Mouse (Mus musculus): ENCODE measurements around the gene Sgsh. TPM values are rescaled to one million over a fixed set of nuclear protein-coding genes. Genes with fewer than 3 reads are reported as not detected.

Sgsh gene
- total RNA-seq, 2 experiments from 2014 or later: 3.1 to 3.3 TPM

DNA sequence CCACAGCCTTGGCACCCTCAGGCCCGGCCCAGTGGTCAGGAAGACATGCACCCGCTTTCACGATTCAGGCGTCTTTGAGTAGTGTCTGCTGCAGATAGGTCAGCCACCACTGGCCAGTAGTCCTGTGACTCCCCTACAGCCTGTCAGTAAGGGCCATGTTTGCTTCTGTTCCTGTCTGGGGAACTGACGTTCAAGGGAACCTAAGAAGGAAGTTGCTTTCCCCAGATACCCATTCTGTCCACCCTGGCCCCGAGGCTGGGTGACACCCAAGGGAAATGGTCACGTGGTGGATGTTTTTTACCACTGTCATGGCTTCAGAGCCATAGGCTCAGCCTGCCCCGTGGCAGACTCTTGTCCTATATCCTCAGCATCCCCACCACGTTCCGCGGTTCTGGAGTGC, 22.0 kb upstream of the Sgsh start:
- DNase-seq: no peak

DNA sequence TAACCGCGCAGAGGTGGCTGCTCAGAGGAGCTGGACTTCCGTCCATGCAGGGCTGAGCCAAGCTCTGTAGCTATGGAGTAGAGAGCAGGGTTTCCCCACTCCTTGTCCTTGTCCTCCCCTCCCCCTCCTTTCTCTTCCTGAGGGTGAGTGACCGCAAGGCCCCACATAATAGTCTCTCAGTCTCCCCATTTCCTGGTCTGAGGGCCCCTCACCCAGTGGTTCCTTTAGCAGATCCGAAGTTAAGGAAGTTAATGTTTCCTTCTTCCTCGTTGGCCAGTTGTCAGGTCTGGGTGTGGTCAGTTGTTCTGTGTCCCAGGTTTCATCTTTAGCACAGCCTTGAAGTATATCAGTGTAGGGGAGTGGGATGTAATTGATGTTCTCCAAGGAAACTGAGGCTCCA, 20.1 kb upstream of the Sgsh start:
- DNase-seq: no peak

DNA sequence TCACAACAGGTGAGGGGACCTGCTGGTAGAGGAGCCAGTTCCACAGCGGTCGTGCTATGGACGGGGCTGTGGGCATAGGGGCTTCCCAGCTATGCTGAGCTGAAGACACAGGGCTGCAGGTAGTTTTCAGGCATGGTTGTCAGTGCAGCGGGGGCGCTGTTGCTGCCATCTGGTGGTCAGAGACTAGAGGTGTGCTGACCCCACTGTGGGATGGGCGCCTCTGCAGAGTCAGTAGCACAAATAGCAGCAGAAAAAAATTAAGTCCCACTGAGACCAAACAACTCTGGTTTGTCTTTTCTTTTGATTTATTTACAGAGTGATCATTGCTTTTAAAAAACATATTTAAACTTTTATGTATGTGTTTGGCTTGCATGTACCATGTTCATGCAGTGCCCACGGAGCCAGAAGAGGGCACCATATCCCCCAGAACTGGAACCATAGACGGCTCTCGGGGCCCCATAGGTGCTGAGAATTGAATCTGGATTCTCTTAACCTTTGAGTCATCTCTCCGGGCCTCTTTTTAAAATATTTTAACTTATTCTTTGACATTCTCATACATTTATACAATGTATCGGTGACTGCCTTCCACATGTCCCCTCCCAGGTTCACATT, 8.3 kb upstream of the Sgsh start:
- peak; percentile 39 for DNase-seq

DNA sequence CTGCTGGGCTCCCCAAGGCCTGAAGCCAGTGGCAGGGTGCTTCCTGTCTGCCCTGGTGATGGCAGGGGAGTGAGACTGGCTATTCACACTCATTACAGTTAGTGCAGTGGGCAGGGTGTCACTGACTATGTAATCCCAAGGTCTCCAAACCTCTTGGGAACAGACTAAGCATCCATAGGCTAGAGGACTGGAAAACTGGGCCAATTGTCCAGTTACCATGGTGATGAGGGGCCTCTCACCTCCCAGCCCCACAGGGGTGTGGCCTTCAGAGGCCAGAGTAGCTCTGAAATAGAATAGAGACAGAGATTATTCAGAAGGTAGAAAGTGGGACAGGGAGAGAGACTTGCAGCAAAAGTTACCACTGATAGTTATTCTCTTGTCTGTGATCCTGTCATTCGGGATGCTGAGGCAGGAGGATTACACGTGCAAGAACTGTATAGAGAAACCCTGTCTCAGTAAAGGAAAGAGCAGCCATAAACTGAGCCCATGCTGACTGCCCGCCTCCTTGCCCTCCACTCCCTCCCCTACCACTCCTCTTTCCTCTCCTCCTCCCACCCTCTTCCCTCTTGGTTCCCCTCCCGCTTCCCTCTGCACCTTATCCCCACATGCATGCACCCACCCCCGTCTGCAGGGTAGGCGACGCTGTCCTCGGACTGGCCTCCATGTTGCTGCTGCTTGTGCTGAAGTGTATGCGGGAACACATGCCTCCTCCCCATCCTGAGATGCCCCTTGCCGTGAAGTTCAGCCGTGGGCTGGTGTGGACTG, 7.6 kb upstream of the Sgsh start:
- no peak for DNase-seq

DNA sequence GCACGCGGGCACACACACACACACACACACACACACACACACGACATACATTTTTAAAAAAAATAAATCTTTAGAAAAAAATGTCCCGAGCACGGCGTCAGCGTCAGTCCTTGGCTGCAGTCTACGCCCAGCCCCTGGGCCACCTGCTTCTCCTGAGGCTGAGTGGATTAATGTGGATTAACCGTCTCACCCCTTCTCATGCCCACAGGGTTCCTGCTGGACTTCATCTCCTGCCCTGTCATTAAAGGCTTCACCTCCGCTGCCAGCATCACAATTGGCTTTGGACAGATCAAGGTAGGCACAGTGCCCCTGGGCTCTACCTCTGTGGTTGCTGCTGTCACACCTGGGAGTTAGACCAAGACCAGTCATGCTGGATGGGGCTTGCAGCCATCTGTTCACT, 3.8 kb upstream of the Sgsh start:
- DNase-seq: no peak

DNA sequence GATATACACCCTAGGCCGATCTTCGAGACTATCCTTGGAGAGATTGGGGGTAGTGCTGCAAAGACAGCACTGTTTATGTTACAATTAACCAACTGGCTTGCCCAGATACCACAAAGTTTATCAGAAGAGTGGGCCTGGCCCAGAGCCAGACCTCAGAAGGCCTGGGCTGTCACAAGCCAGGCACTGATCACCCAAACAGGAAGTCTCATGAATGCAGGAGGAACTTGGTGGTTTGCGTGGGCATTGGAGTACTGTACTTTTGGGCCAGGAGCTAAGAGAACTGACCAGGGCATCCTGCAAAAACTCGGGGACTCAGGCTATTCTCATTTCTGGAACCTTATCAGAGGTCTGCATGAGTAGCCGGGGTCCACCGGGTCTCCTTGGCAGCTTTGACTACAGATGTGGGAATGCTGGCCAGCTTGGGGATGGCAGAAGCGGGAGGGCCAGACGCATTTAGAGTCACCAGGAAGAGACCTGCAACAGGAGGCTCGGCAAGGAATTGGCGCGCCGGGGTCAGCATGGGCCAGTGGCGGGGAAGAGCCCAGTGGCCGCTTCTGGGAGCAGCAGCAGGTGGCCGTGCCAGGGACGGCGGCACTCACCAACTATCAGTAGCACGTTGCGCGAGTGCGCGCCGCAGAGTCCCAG, 416 bp downstream of the Sgsh start:
- DNase-seq: peak; percentile 51

DNA sequence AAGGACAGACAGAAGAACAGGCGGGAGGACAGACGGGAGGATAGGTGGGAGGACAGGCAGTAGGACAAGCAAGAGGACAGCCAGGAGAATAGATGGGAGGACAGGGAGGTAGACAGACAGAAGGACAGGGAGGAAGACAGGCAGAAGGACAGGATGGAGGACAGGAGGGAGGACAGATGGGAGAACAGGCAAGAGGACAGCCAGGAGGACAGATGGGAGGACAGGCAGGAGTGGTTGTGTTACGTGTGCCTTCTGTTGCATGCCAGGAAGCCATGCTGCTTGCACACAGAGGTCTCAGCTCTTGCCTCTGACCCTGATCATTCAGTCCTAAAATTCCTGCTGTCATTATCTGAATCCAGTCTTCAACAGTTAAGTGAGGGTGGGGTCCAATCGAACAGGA, 1.4 kb downstream of the Sgsh start:
- DNase-seq: no peak

DNA sequence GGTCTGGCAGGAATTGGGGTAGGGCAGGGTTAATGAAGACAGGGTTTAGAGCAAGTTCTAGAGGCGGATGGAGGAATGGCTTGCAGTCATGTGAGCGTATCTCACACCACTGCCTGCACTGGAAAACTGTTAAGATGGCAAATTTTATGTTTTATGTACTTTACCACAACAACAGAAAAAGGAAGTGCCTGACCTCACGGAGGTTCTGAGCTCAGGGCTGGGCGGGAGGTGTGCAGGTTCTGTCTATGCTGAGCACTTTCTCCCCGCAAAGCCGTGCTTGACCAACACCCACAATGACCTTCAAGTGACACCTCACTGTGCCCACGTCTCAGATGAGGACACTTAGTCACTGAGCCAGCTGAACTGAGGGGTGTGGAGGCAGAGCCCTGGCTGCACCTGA, 3.2 kb downstream of the Sgsh start:
- no peak for DNase-seq

DNA sequence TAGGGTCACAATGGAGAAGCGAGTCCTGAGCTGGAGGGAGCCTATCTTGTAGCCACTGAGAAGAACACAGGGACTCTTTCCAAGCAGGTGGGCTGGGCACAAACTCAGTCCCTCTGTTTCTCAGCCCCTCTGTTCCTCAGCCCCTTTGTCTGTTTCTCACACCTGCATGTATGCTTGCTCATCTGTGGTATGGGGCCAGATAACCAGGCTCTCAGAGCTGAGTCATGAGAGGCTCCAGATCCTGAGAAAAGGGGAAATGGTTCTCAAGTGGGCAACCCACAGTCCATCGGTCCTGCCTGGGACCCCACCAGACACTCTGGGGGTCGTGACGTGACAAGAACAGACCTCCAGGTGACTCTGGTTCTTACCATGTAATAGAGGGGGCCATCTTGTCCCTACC, 8.2 kb downstream of the Sgsh start:
- DNase-seq: no peak

DNA sequence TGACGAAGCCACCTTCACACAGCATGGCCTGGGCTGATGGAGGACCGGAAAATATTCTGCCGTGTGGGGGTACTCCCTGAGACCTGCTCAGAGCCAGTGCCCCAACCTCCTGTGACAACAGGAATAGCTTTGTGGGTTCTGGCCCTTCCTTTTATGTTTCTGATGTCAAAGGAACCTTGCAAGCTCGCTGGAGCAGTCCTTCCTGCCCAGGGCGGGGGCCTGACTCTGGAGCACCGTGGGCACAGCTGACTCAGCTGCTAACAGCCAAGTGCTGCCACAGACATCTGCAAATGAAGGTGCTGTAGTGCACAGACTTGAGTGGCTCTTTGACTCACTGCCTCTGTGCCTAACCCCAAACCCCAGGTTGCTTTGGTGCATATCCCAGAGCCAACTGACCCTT, 10.5 kb downstream of the Sgsh start:
- DNase-seq: no peak

DNA sequence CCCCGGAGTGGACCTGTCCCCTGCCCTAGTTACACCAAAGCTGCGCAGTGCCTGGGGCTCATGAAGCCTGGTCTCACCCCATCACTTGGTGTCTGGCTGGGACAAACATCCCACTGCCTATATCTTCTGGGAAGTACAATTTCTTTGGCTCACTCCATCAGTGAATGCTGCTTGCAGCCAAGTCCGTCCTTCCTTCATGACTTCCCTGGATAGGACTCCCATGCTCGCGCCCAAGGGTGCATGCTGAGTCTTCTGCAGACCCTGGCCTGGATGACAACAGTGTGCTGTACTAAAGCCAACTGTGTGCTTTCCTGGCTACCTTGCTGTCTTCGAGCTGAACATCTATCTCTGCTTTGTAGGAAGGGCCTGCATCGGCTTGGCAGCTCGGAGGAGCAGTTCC, 11.2 kb downstream of the Sgsh start:
- no peak for DNase-seq

DNA sequence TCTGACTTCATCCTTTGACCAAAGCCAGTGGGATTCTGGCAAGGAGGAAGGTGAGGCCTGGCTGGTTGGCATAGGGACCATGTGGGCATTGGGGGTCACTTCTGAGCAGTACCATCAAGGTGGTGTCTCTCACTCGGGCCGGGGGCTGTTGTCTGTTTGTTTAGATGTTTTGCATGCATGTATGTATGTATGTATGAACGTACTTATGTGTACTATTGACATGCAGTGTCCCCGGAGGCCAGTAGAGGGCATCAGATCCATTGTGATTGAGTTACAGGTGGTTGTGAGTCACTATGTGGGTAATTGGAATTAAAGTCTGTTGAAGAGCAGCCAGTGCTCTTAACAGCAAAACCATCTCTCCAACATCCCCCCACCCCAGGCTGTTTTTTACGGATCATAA, 15.7 kb downstream of the Sgsh start:
- DNase-seq: no peak

DNA sequence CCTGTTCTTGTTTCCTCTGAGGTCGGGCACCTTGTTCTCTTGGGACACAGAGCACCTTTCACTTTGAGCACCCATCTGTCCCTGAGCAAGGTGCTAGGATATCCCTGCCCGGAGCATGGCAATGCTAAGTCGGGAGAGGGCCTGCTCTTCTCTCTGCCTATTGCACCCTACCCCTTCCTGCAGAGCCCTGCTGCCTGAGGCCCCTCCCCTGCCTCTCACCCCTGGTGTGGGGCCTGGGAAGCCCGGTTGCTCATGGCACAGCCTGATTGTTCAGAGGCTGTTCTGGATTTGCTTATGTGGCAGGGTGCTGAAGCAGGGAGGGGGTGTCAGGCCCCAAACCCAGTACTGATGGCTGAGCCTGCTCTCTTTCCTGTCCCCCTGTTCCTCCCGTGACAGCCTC, 16.2 kb downstream of the Sgsh start:
- no peak for DNase-seq

DNA sequence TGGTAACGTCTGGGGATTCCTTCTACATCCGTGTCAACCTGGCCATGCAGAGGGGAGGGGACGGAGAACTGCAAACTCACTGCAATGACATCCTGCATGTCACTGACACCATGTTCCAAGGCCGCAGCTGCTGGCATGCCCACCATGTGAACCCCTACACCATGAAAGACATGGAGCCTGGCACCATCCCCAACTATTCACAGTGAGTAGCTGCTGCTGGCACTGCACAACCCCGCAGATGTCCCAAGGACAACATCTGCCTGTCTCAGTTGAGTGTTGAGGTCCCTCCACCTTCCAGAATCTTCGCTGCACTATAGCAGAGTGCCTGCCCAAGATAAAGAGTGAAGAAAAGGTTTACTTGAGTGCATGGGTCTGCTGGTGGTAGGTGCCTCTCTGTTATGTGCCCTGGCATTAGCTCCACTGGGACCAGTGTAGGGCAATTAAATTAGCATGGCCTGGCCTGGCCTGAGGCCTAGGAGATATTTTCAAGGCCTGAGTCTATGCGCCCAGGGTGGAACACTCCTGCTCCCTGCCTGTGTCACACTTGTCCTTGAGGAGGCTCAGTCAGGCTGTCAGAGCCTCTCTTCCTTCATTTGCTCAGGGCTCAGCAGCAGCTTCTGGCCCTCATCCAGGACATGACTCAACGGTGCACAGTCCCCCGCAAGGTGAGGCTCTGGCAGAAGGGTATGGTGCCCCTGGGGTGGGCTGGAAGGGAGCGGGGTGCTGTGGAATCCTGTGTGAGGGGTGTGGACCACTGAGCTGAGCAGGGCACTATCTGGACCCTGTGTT, 16.9 kb downstream of the Sgsh start:
- no peak for DNase-seq

DNA sequence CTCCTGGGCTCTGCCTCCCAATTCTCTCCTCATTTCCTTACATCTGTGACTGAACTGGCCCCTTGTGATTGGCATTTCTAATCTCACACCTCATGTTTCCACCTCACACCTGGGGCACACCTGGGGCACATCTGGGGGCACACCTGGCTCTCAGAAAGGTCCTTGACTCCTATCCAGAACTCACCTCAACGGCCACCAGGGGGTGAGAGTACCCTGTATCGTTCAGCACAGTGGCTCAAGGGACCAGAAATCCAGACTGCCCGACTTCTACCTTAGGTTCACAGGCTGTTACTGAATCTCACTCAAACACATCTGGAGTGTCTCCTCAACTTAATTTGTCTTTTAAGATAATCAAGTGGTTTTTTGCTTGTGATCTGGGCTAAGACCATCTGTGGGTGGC, 23.4 kb downstream of the Sgsh start:
- DNase-seq: no peak

DNA sequence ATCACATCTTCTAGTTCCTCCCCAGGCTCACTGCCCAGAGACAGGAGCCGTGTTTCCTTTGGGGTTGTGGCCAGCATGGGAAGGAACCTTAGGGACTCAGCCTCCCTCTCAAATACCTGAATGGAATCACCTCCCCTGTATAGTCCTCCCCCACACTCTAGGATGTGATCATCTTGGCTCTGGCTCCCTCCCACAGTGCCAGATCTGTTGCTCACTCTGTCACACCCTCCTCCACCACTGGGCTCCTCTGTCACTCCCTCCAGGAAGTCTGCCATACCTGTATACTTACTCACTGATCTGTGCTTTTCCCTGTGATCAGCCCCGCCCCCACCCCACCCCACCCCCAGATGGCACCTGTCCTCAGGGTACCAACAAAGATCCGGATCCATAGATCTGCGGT, 24.7 kb downstream of the Sgsh start:
- no peak for DNase-seq

DNA sequence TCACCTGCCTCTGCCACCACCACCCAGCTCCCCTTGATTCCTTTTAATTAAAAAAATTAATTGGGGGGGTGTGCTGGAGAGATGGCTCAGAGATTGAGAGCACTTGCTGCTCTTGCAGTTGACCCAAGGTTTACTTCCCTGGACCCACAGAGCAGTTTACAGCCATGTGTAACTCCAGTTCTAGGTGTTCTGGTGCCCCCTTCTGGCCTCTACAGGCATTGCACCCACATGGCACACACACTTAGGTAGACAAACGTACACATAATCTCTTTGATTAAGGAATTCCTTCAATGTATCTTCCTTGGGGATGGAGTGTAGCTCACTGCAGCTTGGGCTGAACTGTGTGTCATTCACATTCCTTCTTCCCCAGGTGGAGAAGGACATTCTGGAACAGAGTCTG, 30.3 kb downstream of the Sgsh start:
- no peak for DNase-seq

DNA sequence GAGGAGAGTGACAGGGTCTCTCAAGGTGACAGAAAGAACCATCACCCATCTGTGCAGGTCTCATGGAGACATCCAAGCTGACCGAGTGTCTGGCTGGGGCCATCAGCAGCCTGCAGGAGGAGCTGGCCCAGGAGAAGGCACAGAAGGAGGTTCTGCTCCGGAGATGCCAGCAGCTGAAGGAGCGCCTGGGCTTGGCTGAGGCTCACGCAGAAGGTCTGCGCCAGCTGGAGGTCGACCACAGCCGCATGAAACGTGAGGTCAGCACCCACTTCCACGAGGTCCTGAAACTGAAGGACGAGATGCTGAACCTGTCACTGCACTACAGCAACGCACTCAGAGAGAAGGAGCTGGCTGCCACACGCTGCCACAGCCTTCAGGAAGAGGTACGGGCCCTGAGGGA, 32.8 kb downstream of the Sgsh start:
- no peak for DNase-seq

DNA sequence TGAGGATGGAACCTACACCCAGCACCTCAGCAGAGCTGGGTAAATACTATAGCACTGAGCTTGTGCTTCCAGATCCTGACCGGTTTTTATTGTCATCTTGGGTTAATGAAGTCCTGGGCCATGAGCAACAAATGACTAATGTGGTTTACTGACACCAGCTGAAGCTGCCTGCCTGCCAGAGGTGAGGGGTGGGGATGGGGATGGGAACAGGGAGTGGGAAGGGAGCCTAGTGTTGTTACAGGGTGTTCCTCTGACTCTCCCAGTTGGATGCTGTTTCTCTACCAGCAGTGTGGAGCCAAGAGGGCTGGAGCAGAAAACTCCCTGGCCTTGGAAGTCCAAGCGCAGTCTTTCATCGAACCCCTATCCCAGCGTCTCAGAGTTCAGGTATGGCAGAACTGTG, 38.6 kb downstream of the Sgsh start:
- peak; percentile 69 for DNase-seq

DNA sequence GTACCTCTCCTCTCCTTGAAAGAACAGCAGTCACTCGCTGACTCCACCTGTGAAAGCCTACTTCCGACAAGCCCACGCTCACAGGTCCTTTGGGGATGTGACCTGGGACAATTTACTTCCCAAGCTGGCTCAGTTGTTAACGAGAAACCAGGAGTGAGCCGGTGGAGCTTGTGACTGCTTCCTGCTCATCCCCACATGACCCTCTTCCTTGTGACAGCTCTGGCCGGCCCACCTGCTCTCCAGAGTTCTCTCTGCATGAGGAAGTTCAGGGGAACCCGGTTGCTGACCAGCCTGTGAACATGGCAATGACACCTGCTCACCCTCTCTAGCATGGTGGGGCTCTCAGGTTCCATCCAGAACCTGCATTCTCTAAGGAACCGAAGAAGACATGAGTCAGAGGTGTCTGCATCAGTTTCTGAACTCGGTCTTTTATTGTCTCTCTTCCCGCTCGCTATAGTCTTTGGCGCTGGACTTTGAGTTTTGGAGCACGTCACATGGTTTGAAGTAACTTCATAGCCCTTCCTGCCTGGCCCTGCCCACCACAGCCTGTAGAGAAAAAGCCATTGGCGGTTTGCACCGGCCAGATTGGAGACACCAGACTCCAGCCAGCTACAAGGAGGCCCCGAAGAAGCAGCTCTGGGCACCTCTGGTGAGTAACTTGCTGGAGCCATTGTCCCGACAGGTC, 40.9 kb downstream of the Sgsh start:
- DNase-seq: peak; percentile 22

DNA sequence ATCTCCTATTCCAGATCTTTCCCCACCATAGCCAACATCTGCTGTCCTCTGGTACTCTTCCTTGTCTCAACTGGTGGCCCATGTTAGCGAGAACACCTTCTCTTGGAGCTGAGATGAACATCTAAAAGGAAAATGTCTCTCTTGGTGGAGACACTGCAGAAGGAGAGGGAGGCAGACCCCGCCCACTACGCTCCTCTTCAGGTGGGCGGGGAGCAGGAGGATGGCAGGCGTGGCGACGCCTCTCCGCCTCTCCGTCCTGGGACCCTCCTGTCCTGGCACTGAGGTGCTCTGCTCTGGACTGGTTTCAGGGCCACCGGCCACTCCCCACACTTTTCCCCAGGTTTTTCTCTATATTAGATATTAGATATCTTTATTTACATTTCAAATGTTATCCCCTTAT, 44.7 kb downstream of the Sgsh start:
- DNase-seq: no peak

DNA sequence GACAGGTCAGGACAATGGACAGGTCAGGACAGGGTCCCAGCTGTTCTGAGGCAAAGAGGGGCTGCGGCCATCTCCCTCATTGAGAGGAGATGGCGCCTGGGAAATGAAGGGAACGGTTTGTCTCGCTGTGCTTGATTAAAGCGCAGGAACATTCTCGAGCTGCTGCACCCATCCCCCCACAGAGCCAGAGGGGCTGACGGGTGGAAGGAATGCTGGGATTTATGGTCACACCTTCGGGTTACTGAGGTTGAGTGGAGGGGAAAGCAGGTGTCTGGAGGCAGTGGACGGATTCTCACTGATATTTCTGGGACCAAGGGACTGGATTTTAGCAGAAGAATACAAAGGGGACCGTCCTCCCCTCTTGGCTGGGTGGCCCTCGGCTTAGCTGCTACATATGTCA, 47.4 kb downstream of the Sgsh start:
- DNase-seq: no peak

DNA sequence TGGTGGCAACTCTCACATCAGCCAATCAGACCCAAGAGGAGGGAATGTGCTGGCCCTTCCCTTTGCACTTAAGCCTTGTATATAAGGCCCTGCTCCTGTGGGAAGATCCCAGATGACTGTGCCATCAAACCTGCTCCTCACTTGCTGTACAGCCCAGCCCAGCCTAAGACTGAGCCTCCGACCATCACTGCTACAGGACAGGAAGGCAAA, 47.8 kb downstream of the Sgsh start, which contains the start of gene Card14:
Gene Card14, plus strand, starts transcription at position 111 of the 210 bp plus-strand sequence.
- no peak for DNase-seq
